Mouse (Mus musculus) gastrocnemius, adult 2 months (tissue): ENCODE measurements at regions not wholly inside any gene's neighbourhood (a gene's known extent, or its start where the extent isn't known, plus 50 kb on each side); places are given as distances from the start of the nearest gene placed in this dataset.
A peak's percentile ranks its signal among the peaks of the same experiment; 100 is the strongest.

ENCODE experiments used
- DNase-seq: peaks from one replicate; pipeline ENCODE4 v3.0.0; 2022
- H3K27ac ChIP-seq: fragments of 200-600 bp; 2 replicates; pipeline ENCODE4 v1.8.1; 2022; ENCODE audit warnings: mild to moderate bottlenecking
- H3K4me3 ChIP-seq: fragments of 200-600 bp; 2 replicates; pipeline ENCODE4 v1.8.1; 2022; ENCODE audit warnings: mild to moderate bottlenecking, moderate library complexity
- CTCF ChIP-seq: fragments of 200-600 bp; IDR thresholded peaks from 2 replicates; pipeline ENCODE4 v1.8.1; 2022; ENCODE audit warnings: antibody characterized with exemption, mild to moderate bottlenecking, moderate library complexity
- intact Hi-C: fragments of 180-260 bp; cut with DNase I; formaldehyde crosslinking; loops from one replicate; pipeline ENCODE4 v1.15.1; 2025

- DNase-seq, result no peak
- Histone ChIP-seq H3K27ac (no peak overlapping the region), H3K4me3 (no peak overlapping the region)
- intact Hi-C loops, result no loop called here
- TF ChIP-seq CTCF, result no peak
Observed at GRCm38 (mm10) chr9:120685961-120686360, 114.7 kb downstream of the Rpl14 start.

GRCm38 (mm10) chr9:120689025-120689424 is 117.8 kb downstream of the Rpl14 start:
- no peak for DNase-seq
- no peak overlapping the region for H3K4me3 ChIP-seq
- intact Hi-C loops, result no loop called here
- H3K27ac ChIP-seq, result no peak overlapping the region
- TF ChIP-seq CTCF, result no peak

GRCm38 (mm10) chr9:120690510-120690909 is 119.3 kb downstream of the Rpl14 start:
- no peak overlapping the region for H3K4me3 ChIP-seq
- intact Hi-C loops, result no loop called here
- TF ChIP-seq CTCF, result no peak
- no peak for DNase-seq
- peak overlapping the region; percentile 85 for H3K27ac ChIP-seq

- Histone ChIP-seq H3K4me3 (peak overlapping the region; percentile 61), H3K27ac (peak overlapping the region; percentile 85)
- peak; percentile 51 for TF ChIP-seq CTCF
- intact Hi-C loops, result loop anchor here (1.0 kb wide), 1 partner anchor 89 kb away; no protein-coding TSS in a partner anchor
- DNase-seq, result peak; percentile 91
Observed at GRCm38 (mm10) chr9:120690961-120691941, 120.0 kb downstream of the Rpl14 start.

GRCm38 (mm10) chr9:120691971-120692401 is 120.7 kb downstream of the Rpl14 start:
- Histone ChIP-seq H3K27ac (peak overlapping the region; percentile 85), H3K4me3 (peak overlapping the region; percentile 61)
- no peak for TF ChIP-seq CTCF
- no peak for DNase-seq
- intact Hi-C loops, result loop anchor here (1.0 kb wide), 1 partner anchor 90 kb away; no protein-coding TSS in a partner anchor

- H3K27ac ChIP-seq, result no peak overlapping the region
- intact Hi-C loops, result no loop called here
- no peak for DNase-seq
- no peak for TF ChIP-seq CTCF
- H3K4me3 ChIP-seq, result no peak overlapping the region
Observed at GRCm38 (mm10) chr9:120694457-120694856, 123.2 kb downstream of the Rpl14 start.

GRCm38 (mm10) chr9:120695966-120696365 is 124.7 kb downstream of the Rpl14 start:
- H3K27ac ChIP-seq, result peak overlapping the region; percentile 46
- TF ChIP-seq CTCF, result no peak
- no peak for DNase-seq
- intact Hi-C loops, result no loop called here
- H3K4me3 ChIP-seq, result no peak overlapping the region

- no peak for TF ChIP-seq CTCF
- Histone ChIP-seq H3K4me3 (no peak overlapping the region), H3K27ac (no peak overlapping the region)
- no peak for DNase-seq
- intact Hi-C loops, result no loop called here
Observed at GRCm38 (mm10) chr9:120697749-120698148, 126.5 kb downstream of the Rpl14 start.

GRCm38 (mm10) chr9:120699781-120700180 is 128.5 kb downstream of the Rpl14 start:
- no peak for DNase-seq
- Histone ChIP-seq H3K4me3 (no peak overlapping the region), H3K27ac (no peak overlapping the region)
- intact Hi-C loops, result no loop called here
- no peak for TF ChIP-seq CTCF

GRCm38 (mm10) chr9:120702836-120703235 is 131.6 kb downstream of the Rpl14 start:
- H3K27ac ChIP-seq, result 0 out of 2 replicates have a peak overlapping the region, but pooled peaks have one; percentile 10
- DNase-seq, result no peak
- no peak overlapping the region for H3K4me3 ChIP-seq
- no peak for TF ChIP-seq CTCF
- intact Hi-C loops, result no loop called here

- Histone ChIP-seq H3K27ac (0 out of 2 replicates have a peak overlapping the region, but pooled peaks have one; percentile 10), H3K4me3 (no peak overlapping the region)
- DNase-seq, result no peak
- intact Hi-C loops, result no loop called here
- TF ChIP-seq CTCF, result no peak
Observed at GRCm38 (mm10) chr9:120703291-120703930, 132.2 kb downstream of the Rpl14 start.

GRCm38 (mm10) chr9:120706562-120707198 is 135.4 kb downstream of the Rpl14 start:
- intact Hi-C loops, result no loop called here

More at GRCm38 (mm10) chr9:120706562-120707198, 135.4 kb downstream of the Rpl14 start:
- TF ChIP-seq CTCF, result no peak
- H3K27ac ChIP-seq, result no peak overlapping the region
- no peak for DNase-seq
- no peak overlapping the region for H3K4me3 ChIP-seq
